ENCODE assay signal across 8 mouse cellular contexts in genomic region chr4:134930684-134931481, GRCm38 (mm10). TPM values are rescaled to one million over a fixed set of nuclear protein-coding genes. Genes with fewer than 3 reads are reported as not detected.
DNase-seq lines count a peak whose midpoint lies in the region; ATAC-seq lines count a peak whose summit lies in the region.

Gene Syf2, plus strand, starts transcription at chr4:134930898.

- DNase-seq in MN1 (ENCODE audit: low spot score), result peak; percentile 99
- peak; percentile 95 for DNase-seq in cerebellum, adult 9-10 months
- DNase-seq in frontal cortex, adult 2 months (ENCODE audit: extremely low spot score in 1 of 2, low spot score in 1 of 2), result peak; percentile 92 to 97
- DNase-seq in hindbrain, embryonic 11.5 days (ENCODE audit: low spot score), result peak; percentile 96
- peak; percentile 95 for DNase-seq in layer of hippocampus, postnatal 10 days (ENCODE audit: low spot score in 2 of 2)
- peak; percentile 97 for DNase-seq in lung, postnatal 10 days
- DNase-seq in ovary, postnatal 36 days (ENCODE audit: low spot score), result peak; percentile 93
- DNase-seq in thymus, postnatal 25 days, result peak; percentile 89

- peaks cover 6% of the 10 kb centered on the region for H3K36me3 ChIP-seq in hindbrain, embryonic 11.5 days (ENCODE audit: control insufficient read depth, insufficient read depth, low read length)

- WGBS in hindbrain, embryonic 11.5 days, result under 1% methylated on average over 68 of the region's 68 CpGs

- H3K9me3 ChIP-seq in hindbrain, embryonic 11.5 days (ENCODE audit: control insufficient read depth, low read length), result no peaks in the 10 kb centered on the region

- peak; percentile 95 for ATAC-seq in hindbrain, embryonic 11.5 days (ENCODE audit: low FRiP score)

- no peaks in the 10 kb centered on the region for H3K27me3 ChIP-seq in hindbrain, embryonic 11.5 days (ENCODE audit: control insufficient read depth, insufficient read depth, low read length)

- H3K4me2 ChIP-seq in hindbrain, embryonic 11.5 days (replicated peaks; ENCODE audit: low read depth, low read length), result peak within 1 kb of the TSS; percentile 83

- peak within 1 kb of the TSS; percentile 51; the same call in 1 of the 2 replicates for H3K27ac ChIP-seq in hindbrain, embryonic 11.5 days (ENCODE audit: low read depth, low read length)

- peak within 1 kb of the TSS; percentile 79 for H3K9ac ChIP-seq in hindbrain, embryonic 11.5 days (ENCODE audit: low read depth, low read length)

- peak within 1 kb of the TSS; percentile 97 for H3K4me3 ChIP-seq in hindbrain, embryonic 11.5 days (ENCODE audit: low read depth, low read length)

- peaks cover 3% of the 10 kb centered on the region; the same call in 1 of the 2 replicates for H3K4me1 ChIP-seq in hindbrain, embryonic 11.5 days (replicated peaks; ENCODE audit: control insufficient read depth, insufficient read depth, low read length)

RNA-seq across cellular contexts. Expression of gene Syf2, which starts in this region (rescaled TPM):
- polyA plus RNA-seq in frontal cortex, adult 2 months (2012; rRNA removed), result 80.3 and 94.7 TPM in 2 replicates
- 77.6 and 80.3 TPM in 2 replicates for polyA plus RNA-seq in hindbrain, embryonic 11.5 days (2014; fragmentation: Nextera tagmentation; extraction: Ambion mirVana)
- total RNA-seq in layer of hippocampus, postnatal 10 days (2021), result 10 to 100 TPM; 42.1 to 45.0 TPM

Comparison
In these comparisons a context has a peak if more than half of its experiments do, and no peak if none do; other contexts are left out.
1. Peak in every context shown above with its lines: DNase-seq, ATAC-seq, H3K4me3 ChIP-seq and H3K27ac ChIP-seq.